Mouse (Mus musculus): ENCODE results near the gene Dusp22. TPM values are rescaled to one million over a fixed set of nuclear protein-coding genes. Genes with fewer than 3 reads are reported as not detected.
A peak's percentile ranks its signal among the peaks of the same experiment; 100 is the strongest.

Gene Dusp22
- polyA plus RNA-seq, 1 experiment: 10.3 TPM

DNA sequence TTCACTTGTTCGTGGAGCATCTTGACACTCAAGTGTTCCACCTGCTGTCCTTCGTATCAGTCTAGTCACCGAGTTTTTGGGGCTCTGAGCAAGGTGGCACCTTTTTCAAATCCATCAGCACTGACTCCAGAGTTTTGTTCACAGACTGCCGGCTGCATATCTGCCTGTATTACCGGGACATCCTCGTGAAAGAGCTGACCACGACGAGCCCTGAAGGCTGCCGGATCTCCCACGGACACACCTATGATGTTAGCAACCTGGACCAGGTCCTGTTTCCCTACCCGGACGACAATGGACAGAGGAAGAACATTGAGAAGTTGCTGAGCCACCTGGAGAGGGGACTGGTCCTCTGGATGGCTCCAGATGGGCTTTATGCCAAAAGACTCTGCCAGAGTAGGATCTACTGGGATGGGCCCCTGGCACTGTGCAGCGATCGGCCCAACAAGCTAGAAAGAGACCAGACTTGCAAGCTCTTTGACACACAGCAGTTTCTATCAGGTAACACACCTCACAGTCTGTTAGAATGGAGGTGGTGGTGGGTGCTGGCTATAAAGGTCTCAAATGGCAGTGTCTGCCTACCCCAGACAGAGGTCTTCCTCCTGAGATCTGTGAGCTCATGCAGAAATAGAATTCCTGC, 97.6 kb downstream of the Dusp22 start:
- H3K36me3 ChIP-seq (ENCODE audit: control insufficient read depth, insufficient read depth, low read length): peaks cover 43% of the 10 kb centered on the region
- no peak for DNase-seq (ENCODE audit: low read depth in 1 of 2, low spot score in 2 of 2)
- 87% methylated on average over 14 of the region's 14 CpGs for WGBS
- H3K4me3 ChIP-seq (ENCODE audit: extremely low read depth, insufficient read depth, insufficient read length): no peak overlapping the region
- H3K27me3 ChIP-seq (ENCODE audit: control insufficient read depth, insufficient read depth, low read length): no peaks in the 10 kb centered on the region
- no peak overlapping the region for H3K27ac ChIP-seq (ENCODE audit: insufficient read depth, low read length)
- TF ChIP-seq CTCF (IDR thresholded peaks at IDR 0.05; ENCODE audit: extremely low read depth, insufficient read depth, insufficient read length, insufficient replicate concordance) (no peak), POLR2A (IDR thresholded peaks at IDR 0.05; ENCODE audit: low read depth, low read length) (no peak)
- peaks cover 30% of the 10 kb centered on the region; the same call in 1 of the 2 replicates for H3K4me1 ChIP-seq (ENCODE audit: control insufficient read depth, insufficient read depth, insufficient read length)

DNA sequence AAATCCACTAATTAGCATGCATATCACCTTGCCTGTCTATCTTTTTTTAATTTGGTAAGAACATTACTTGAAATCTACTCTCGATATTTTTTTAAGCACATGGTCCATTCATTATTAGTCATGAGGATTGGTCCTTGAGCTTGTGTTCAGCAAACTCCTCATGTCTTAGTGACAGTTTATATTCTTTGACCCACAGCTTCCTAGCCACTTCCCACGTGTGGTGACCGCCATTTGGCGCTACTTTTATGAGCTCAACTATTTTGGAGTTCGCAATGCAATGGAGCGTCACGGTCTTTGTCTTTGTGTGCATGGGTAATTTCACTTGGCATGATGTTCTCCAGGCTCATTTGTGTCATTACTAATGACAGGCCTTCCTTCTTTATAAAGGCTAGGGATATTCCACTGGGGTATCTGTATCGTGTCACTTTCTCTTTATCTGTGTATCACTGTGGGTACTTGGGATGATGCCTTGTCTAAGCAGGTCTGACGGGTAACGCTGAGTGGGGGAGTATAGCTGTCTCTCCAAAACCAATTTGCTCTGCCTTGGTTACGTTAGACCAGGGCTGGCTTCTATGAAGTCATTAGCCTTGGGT, 99.1 kb downstream of the Dusp22 start:
- no peak for DNase-seq (ENCODE audit: low read depth in 1 of 2, low spot score in 2 of 2)
- H3K36me3 ChIP-seq (ENCODE audit: control insufficient read depth, insufficient read depth, low read length): peaks cover 41% of the 10 kb centered on the region
- no peak for TF ChIP-seq CTCF (IDR thresholded peaks at IDR 0.05; ENCODE audit: extremely low read depth, insufficient read depth, insufficient read length, insufficient replicate concordance)
- no peak for TF ChIP-seq POLR2A (IDR thresholded peaks at IDR 0.05; ENCODE audit: low read depth, low read length)
- H3K4me3 ChIP-seq (ENCODE audit: extremely low read depth, insufficient read depth, insufficient read length): no peak overlapping the region
- 79% methylated on average over 11 of the region's 11 CpGs for WGBS
- no peak overlapping the region for H3K27ac ChIP-seq (ENCODE audit: insufficient read depth, low read length)
- peaks cover 30% of the 10 kb centered on the region; the same call in 1 of the 2 replicates for H3K4me1 ChIP-seq (ENCODE audit: control insufficient read depth, insufficient read depth, insufficient read length)
- no peaks in the 10 kb centered on the region for H3K27me3 ChIP-seq (ENCODE audit: control insufficient read depth, insufficient read depth, low read length)

DNA sequence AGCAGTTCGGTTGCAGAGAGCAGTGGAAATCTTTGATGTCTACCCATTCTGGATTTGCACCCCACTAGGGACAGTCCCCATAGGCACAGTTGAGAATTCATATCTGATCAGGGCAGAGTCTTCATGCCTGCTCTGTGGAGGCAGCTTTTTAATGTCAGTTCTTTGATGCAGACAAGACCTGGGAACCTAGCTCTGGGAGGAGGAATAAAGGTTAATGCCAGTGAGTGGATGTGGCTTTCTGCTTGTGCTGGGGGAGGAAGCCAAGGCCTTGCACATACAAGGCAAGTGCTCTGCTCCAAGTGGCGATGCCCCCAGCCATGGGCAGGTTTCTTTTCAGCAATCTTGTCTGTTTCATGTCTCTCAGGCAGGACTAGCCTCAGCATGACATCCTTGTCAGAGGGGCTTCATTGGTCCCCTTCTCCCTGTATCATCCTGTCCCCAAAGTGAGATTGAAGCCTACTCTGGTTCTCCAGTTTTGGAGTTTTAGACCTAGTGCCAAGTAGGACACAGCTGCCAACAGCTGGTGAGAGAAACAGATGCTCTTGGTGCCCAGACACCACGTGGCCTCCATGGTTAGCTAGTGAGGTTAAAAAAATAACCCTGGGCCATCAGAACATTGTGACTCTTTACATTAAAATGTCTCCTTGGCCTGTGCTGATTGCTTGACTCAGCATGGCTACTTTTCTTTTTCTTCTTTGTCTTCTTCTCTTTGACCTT, 100.7 kb downstream of the Dusp22 start:
- Histone ChIP-seq H3K27ac (ENCODE audit: insufficient read depth, low read length) (peak overlapping the region; percentile 87), H3K4me3 (ENCODE audit: extremely low read depth, insufficient read depth, insufficient read length) (no peak overlapping the region), H3K27me3 (ENCODE audit: control insufficient read depth, insufficient read depth, low read length) (no peaks in the 10 kb centered on the region), H3K4me1 (ENCODE audit: control insufficient read depth, insufficient read depth, insufficient read length) (peaks cover 27% of the 10 kb centered on the region; the same call in 1 of the 2 replicates), H3K36me3 (ENCODE audit: control insufficient read depth, insufficient read depth, low read length) (peaks cover 37% of the 10 kb centered on the region)
- TF ChIP-seq POLR2A (IDR thresholded peaks at IDR 0.05; ENCODE audit: low read depth, low read length): no peak
- no peak for TF ChIP-seq CTCF (IDR thresholded peaks at IDR 0.05; ENCODE audit: extremely low read depth, insufficient read depth, insufficient read length, insufficient replicate concordance)
- 27% methylated on average over 3 of the region's 3 CpGs for WGBS
- DNase-seq (ENCODE audit: low read depth in 1 of 2, low spot score in 2 of 2): no peak

Other genes with a start within 250 kb of the Dusp22 start
- gene Uqcrfs1, start 114.6 kb upstream of the Dusp22 start, polyA plus RNA-seq (2012; rRNA removed): 61.8 and 77.1 TPM in 2 replicates
- gene Irf4, start 89.2 kb downstream of the Dusp22 start, polyA plus RNA-seq (2012; rRNA removed): 16.2 and 17.4 TPM in 2 replicates

Measured in spleen, adult 2 months (tissue).